Mouse (Mus musculus) erythroblast, adult 5-6 weeks (primary cell): ENCODE data around the gene Rcbtb2. TPM values are rescaled to one million over a fixed set of nuclear protein-coding genes. Genes with fewer than 3 reads are reported as not detected.
"Not testable (repeated sequence)": the region's sequence is repeated elsewhere in the genome, so short reads cannot be mapped to it uniquely, and the experiment has no call there.

Experiments
- ATAC-seq: replicated peaks from 2 replicates; pipeline ENCODE4 v1.8.0; 2016; ENCODE audit warnings: moderate number of reproducible peaks, mild to moderate bottlenecking, moderate TSS enrichment, inconsistent platforms; ENCODE audit not compliant: poor library complexity, low FRiP score, severe bottlenecking
- total RNA-seq, 2 experiments: library from RNA; stranded (forward) in 1 of 2; stranded (reverse) in 1 of 2; fragments of 150-400 nt in 1 of 2; fragments of 200-764, 138-1000 nt in 1 of 2; gene quantifications; 2 replicates each; pipeline versions ENCODE4 v1.2.3 to v1.2.4; 2015 to 2017; ENCODE audit warnings: low replicate concordance in 2 of 2

Gene Rcbtb2
- total RNA-seq (2015; ENCODE audit: low replicate concordance) = 8.8 and 10.4 TPM in 2 replicates
- 10.7 and 12.4 TPM in 2 replicates for total RNA-seq (2017; ENCODE audit: low replicate concordance)

DNA sequence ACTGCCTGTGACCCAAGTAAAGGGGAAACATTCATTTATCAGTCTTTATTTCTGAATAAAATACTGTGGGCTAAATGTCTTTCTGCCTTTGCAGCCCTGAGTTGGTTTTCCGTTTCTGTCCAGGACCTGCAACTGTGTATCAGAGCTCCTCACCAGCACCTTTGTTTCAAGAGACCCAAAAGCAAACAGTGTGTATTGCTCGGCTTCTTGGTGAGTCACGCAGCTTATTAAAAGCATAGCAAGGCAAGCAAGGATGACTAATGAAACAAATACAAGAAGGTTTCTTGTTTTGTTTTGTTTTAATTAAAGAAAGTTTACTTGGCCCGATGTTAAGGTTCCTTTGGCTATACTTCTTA is at the start of gene Rcbtb2:
Gene Rcbtb2 (plus strand): TSS at position 115 of the 356 bp plus-strand sequence.
- ATAC-seq = no peak

DNA sequence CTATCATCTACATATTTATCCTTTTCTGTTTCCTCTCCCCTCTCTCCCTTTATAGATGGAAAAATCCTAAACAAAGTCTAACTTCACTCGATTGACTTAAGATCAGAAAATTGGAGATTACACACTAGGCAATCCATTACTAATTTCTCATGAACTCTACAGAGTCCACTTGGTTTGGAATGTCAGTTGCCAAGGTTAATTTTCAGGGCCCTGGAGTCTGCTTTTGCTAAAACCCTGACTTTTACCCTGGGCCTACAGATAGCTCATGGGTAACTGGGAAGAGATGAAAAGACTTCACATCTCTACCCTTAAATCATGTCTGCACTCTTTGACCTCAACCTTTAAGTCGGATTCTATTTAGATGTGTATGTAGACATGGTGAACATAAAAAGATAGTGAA is 39.3 kb upstream of the Rcbtb2 start:
- ATAC-seq = no peak

DNA sequence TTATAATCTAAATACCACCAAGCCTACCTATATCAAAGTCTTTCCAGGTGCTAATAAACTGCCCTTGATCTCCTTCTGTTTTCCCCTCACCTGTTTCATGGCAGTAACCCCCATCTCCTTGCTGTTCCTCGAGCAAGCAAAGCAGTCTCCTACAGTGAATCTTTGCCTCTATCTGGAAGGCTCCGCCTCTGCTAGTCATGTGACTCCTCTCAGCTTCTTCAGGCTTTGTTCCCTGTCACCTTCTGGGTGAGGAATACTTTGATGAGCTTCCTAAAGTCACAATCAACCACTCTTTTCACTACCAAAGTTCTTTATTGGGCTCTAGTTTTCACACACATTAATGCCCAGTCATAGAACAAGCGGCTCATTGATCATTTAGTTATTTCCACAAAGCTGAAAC is 36.4 kb upstream of the Rcbtb2 start:
- no peak for ATAC-seq

- no peak for ATAC-seq
Measured at GRCm38 (mm10) chr14:73087247-73087646, 35.6 kb upstream of the Rcbtb2 start.

DNA sequence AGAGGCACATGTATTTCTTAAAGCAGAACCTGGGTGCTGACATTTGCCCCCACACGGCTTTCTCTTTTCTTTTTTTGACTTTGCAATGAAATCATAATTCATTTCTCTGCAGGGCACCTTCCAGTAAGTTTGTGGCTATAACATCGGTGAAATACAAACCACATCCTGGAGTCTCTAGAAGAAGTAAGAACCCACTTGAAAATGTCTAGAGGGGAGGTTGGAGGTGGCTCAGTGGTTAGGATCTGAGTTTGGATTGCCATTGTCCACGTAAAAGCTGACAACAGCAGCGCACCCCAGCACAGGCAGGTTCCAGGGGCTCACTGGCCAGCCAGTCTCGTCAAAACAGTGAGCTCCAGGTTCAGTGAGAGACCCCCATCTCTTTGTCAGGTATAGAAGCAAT is 35.1 kb upstream of the Rcbtb2 start:
- no peak for ATAC-seq

- no peak for ATAC-seq
Measured at GRCm38 (mm10) chr14:73088224-73088623, 34.6 kb upstream of the Rcbtb2 start.

DNA sequence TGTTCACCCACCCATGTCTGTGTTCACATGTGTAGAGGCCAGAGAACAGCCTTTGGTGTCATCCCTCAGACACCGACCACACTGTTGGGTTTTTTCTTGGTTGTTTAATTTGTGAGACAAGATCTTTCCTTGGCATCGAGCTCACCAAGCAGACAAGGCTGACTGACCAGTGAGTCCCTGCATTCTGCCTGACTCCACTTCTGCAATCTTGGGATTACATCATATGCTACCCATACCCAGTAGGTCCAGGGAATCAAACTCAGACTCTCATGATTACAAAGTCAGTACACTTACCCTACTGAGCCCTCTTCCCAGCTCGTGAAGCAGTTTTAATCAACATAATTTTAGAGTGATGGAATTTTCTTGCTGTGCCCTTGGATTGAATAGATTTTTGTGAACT is 30.0 kb upstream of the Rcbtb2 start:
- ATAC-seq = no peak

- no peak for ATAC-seq
Measured at GRCm38 (mm10) chr14:73094802-73095550, 27.9 kb upstream of the Rcbtb2 start.

- ATAC-seq = no peak
Measured at GRCm38 (mm10) chr14:73098677-73099387, 24.0 kb upstream of the Rcbtb2 start.

GRCm38 (mm10) chr14:73102270-73102865 is 20.5 kb upstream of the Rcbtb2 start:
- ATAC-seq = no peak

GRCm38 (mm10) chr14:73102986-73103385 is 19.9 kb upstream of the Rcbtb2 start:
- ATAC-seq = not testable (repeated sequence)

DNA sequence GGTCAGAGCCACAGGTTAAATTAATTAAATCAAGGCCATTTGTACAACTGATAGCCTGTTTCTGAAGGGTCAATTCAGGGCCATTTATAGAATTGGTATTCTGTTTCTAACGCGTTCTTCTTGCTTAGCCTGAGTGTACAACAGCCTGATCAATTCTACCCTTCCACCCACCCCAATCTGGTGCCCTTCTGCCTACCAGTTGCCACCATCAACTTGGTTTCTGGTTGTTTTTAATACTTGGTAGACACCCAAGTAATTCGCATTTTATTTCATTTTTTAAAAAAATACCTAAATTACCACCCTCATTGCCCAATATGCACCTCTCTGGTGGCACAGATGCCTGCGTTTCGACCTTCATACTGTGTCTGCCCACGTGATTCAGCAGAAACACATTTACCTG is 17.9 kb upstream of the Rcbtb2 start:
- ATAC-seq = no peak

DNA sequence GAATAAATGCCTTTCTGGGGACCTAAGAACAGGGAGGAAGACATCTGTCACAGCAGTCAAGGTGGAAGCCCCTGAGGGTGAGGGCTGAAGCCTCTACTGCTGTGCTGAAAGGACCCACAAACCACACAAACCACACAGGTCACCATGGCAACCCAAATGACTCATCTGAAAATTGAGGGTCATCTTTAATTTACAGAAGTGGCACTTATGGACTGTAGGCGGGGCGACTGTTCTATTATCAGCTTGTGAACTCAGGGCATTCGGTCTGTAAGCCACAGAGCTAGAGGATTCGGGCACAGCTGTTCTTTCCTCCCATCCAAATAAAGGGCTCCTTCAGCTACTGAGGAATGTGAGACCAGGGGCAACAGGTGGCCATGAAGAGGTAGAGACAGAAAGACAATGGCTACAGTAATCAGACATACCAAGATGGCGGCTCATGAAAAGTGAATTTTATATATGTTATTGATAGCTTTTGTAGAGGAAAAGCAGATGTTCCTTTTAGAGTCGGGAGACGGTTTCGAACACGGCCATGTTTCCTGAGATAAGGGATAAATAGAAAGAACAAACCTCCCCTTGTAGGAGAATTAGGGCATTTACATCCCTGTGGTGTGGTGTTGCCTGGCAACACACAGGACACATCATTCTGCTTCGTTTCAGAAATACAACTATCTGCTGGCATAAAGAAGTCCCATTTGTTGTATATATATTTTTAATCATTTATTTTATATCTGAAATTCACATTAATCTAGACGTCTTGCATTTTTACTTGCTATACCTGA is 17.2 kb upstream of the Rcbtb2 start:
- ATAC-seq = no peak

DNA sequence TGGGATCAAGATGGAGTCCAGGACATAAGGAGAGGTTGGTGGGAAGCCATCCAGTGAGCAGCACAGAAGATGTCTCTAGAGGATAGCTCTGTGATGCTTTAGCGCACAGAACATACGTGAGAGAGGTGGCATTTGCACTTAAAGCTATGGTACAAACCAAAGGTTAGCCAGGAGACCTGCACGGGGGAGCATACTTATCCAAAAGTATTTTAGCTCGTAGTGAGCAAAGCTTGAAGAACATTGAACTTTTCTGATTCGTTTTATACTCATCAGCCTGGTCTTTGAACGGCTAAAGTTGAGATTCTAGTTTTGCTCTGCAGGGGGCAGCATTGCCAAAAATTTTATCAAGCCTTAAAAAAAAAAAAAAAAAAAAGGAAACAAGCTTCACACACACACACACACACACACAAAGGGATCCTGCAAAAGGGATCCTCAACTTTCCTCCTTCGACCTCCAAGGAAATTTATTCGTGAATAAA is 16.6 kb upstream of the Rcbtb2 start:
- ATAC-seq = no peak

DNA sequence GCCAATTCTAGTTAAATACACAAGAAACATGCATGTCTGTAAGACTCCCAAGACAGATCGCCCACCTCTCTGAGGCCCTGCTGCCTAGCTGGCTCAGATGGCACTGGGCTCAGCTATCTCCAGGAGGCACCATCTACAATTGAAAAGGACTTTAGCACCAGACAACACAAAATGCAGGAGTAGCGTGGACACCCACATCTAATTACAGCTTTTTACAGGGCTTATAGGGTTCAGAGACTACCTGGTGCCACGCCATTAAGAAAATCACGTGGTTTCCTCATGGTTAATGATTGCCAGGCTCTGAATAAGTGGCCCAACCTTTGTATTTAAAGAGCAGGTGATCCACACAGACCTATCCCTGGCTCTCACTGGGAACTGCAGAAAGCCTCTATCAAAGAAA is 15.9 kb upstream of the Rcbtb2 start:
- no peak for ATAC-seq

- no peak for ATAC-seq
Measured at GRCm38 (mm10) chr14:73107371-73107770, 15.5 kb upstream of the Rcbtb2 start.

- ATAC-seq = no peak
Measured at GRCm38 (mm10) chr14:73107952-73108351, 14.9 kb upstream of the Rcbtb2 start.

DNA sequence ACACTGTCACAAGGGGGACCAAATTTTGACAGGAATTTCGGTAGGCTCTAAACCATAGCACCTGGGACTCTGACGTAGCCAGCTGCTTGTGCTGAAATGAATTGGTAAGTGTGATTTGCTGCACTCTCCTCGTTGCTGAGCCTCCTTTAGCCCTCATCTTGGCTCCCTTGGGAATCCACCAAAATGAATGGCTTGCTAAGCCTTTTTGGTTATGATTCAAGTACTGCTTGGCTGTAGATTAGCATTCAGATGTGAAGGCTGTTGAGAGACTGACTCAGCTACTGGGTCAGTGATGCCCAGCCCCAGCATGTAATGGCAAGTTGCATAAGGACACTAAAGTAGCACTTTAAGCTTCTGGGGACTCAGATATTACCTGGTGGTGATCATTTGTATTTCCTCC is 12.2 kb upstream of the Rcbtb2 start:
- ATAC-seq = no peak

GRCm38 (mm10) chr14:73111091-73111490 is 11.7 kb upstream of the Rcbtb2 start:
- no peak for ATAC-seq

DNA sequence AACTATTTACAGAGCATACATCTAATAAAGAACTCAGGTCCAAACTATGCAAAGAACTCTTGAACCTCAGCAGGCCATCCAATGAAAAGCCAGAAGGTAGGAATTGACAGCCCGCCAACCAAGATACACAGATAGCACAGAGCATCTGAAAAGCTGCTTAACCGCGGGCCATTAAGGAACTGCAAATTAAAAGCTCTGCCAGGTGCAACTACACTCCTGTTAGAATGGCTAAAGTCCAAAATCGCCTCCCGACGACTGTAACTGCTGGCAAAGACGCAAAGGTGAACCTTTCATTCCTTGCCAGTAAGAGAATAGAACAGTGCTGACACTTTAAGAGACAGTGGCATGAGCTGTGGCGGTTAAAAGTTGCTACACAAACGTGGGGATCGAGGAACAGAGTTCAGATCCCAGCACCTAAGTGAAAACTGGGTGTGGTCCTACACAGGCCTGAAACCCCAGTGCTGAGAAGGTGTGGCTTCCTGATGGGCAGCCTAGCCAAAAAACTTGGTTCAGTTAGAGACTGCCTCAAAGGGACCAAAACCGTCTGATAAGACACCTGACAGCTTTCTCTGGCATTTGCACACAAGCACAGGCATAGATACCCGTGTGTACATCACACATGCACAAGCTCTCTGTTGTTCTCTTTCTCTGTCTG is 10.5 kb upstream of the Rcbtb2 start:
- ATAC-seq = no peak
